Mouse (Mus musculus): ENCODE measurements around the gene Rbms3. TPM values are rescaled to one million over a fixed set of nuclear protein-coding genes. Genes with fewer than 3 reads are reported as not detected.

Rbms3 gene
- polyA plus RNA-seq, 1 experiment from 2014 or later: 117 TPM

DNA sequence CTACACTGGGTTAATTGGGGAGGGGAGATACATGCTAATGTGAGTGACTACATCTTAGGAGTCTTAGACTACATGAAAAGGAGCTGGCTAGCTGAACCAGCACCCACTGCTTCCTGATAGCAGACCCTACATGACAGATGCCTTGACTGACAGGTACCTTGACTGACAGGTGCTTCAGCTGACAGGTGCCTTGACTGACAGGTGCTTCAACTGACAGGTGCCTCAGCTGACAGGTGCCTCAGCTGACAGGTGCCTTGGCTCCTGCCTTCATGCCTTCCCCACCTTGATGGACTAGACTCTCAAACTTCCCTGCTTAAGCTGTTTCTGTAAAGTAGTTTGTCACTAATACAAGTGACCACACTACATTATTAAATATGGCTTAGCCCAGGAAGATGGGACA, 232.6 kb downstream of the Rbms3 start:
- TF ChIP-seq CTCF (IDR thresholded peaks at IDR 0.05; ENCODE audit: low read depth): no peak
- Histone ChIP-seq H3K9me3 (ENCODE audit: low read depth, low read length) (no peaks in the 10 kb centered on the region), H3K27me3 (ENCODE audit: insufficient read depth, low read length) (no peaks in the 10 kb centered on the region), H3K4me2 (no peak overlapping the region), H3K27ac (ENCODE audit: low read depth) (no peak overlapping the region), H3K36me3 (ENCODE audit: insufficient read depth) (no peaks in the 10 kb centered on the region), H3K4me1 (ENCODE audit: insufficient read depth) (no peaks in the 10 kb centered on the region), H3K9ac (no peak overlapping the region), H3K4me3 (ENCODE audit: low read depth, low read length) (no peak overlapping the region)
- DNase-seq (no peak), ATAC-seq (ENCODE audit: insufficient read depth) (no peak)

DNA sequence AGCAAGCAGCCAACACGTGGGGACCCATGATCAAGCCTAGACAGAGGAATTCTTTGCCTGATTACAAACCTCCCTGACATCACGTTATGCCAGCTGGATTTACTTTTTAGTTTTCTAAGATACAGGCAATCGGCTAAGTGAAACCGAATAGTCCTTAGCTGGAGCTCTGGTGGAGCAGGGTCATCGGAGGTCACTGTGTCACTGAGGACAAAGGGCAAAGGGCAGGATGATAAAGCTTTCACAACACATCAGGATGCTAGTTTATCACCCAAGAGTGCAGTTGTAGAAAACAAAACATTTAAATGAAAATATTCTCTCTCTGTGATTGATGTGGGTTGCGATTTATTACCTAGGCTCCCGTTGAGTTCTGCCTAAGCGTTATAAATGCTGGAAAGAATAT, 233.1 kb downstream of the Rbms3 start:
- no peaks in the 10 kb centered on the region for H3K36me3 ChIP-seq (ENCODE audit: insufficient read depth)
- H3K27me3 ChIP-seq (ENCODE audit: insufficient read depth, low read length): no peaks in the 10 kb centered on the region
- no peak for DNase-seq
- no peak overlapping the region for H3K27ac ChIP-seq (ENCODE audit: low read depth)
- WGBS: 65% methylated on average over 8 of the region's 8 CpGs
- H3K9me3 ChIP-seq (ENCODE audit: low read depth, low read length): no peaks in the 10 kb centered on the region
- no peak for TF ChIP-seq CTCF (IDR thresholded peaks at IDR 0.05; ENCODE audit: low read depth)
- ATAC-seq (ENCODE audit: insufficient read depth): no peak
- H3K4me1 ChIP-seq (ENCODE audit: insufficient read depth): no peaks in the 10 kb centered on the region
- H3K4me2 ChIP-seq: no peak overlapping the region
- H3K9ac ChIP-seq: no peak overlapping the region
- no peak overlapping the region for H3K4me3 ChIP-seq (ENCODE audit: low read depth, low read length)

GRCm38 (mm10) chr9:117393626-117394525, 235.8 kb downstream of the Rbms3 start:
- Histone ChIP-seq H3K4me3 (ENCODE audit: low read depth, low read length) (no peak overlapping the region), H3K27ac (ENCODE audit: low read depth) (peak overlapping the region; percentile 38; the same call in 1 of the 2 replicates), H3K9me3 (ENCODE audit: low read depth, low read length) (no peaks in the 10 kb centered on the region), H3K27me3 (ENCODE audit: insufficient read depth, low read length) (no peaks in the 10 kb centered on the region), H3K9ac (no peak overlapping the region), H3K36me3 (ENCODE audit: insufficient read depth) (no peaks in the 10 kb centered on the region), H3K4me1 (ENCODE audit: insufficient read depth) (no peaks in the 10 kb centered on the region), H3K4me2 (no peak overlapping the region)
- WGBS: 34% methylated on average over 18 of the region's 18 CpGs
- peak; percentile 98 for DNase-seq
- ATAC-seq (ENCODE audit: insufficient read depth): peak; percentile 98
- TF ChIP-seq CTCF (IDR thresholded peaks at IDR 0.05; ENCODE audit: low read depth): peak; percentile 51

- Histone ChIP-seq H3K9me3 (ENCODE audit: low read depth, low read length) (no peaks in the 10 kb centered on the region), H3K4me3 (ENCODE audit: low read depth, low read length) (no peak overlapping the region), H3K9ac (no peak overlapping the region), H3K27me3 (ENCODE audit: insufficient read depth, low read length) (no peaks in the 10 kb centered on the region), H3K36me3 (ENCODE audit: insufficient read depth) (no peaks in the 10 kb centered on the region), H3K4me1 (ENCODE audit: insufficient read depth) (no peaks in the 10 kb centered on the region), H3K27ac (ENCODE audit: low read depth) (no peak overlapping the region), H3K4me2 (no peak overlapping the region)
- DNase-seq: no peak
- no peak for ATAC-seq (ENCODE audit: insufficient read depth)
- WGBS: 77% methylated on average over 9 of the region's 9 CpGs
- no peak for TF ChIP-seq CTCF (IDR thresholded peaks at IDR 0.05; ENCODE audit: low read depth)
Observed at GRCm38 (mm10) chr9:117388024-117388423, 241.7 kb downstream of the Rbms3 start.

GRCm38 (mm10) chr9:117380876-117381275, 248.8 kb downstream of the Rbms3 start:
- DNase-seq: no peak
- Histone ChIP-seq H3K4me2 (no peak overlapping the region), H3K4me3 (ENCODE audit: low read depth, low read length) (no peak overlapping the region), H3K27me3 (ENCODE audit: insufficient read depth, low read length) (no peaks in the 10 kb centered on the region), H3K9ac (no peak overlapping the region), H3K4me1 (ENCODE audit: insufficient read depth) (peaks cover 14% of the 10 kb centered on the region; the same call in 1 of the 2 replicates), H3K9me3 (ENCODE audit: low read depth, low read length) (no peaks in the 10 kb centered on the region), H3K36me3 (ENCODE audit: insufficient read depth) (no peaks in the 10 kb centered on the region), H3K27ac (ENCODE audit: low read depth) (no peak overlapping the region)
- TF ChIP-seq CTCF (IDR thresholded peaks at IDR 0.05; ENCODE audit: low read depth): no peak
- 49% methylated on average over 5 of the region's 5 CpGs for WGBS
- no peak for ATAC-seq (ENCODE audit: insufficient read depth)

GRCm38 (mm10) chr9:117380076-117380475, 249.6 kb downstream of the Rbms3 start:
- Histone ChIP-seq H3K27me3 (ENCODE audit: insufficient read depth, low read length) (no peaks in the 10 kb centered on the region), H3K4me1 (ENCODE audit: insufficient read depth) (peaks cover 14% of the 10 kb centered on the region; the same call in 1 of the 2 replicates), H3K9ac (no peak overlapping the region), H3K4me2 (0 out of 2 replicates have a peak overlapping the region, but pooled peaks have one; percentile 20), H3K4me3 (ENCODE audit: low read depth, low read length) (no peak overlapping the region), H3K9me3 (ENCODE audit: low read depth, low read length) (no peaks in the 10 kb centered on the region), H3K27ac (ENCODE audit: low read depth) (0 out of 2 replicates have a peak overlapping the region, but pooled peaks have one; percentile 12), H3K36me3 (ENCODE audit: insufficient read depth) (no peaks in the 10 kb centered on the region)
- DNase-seq (peak; percentile 51), ATAC-seq (ENCODE audit: insufficient read depth) (peak; percentile 52; the same call in 1 of the 2 replicates)
- 21% methylated on average over 5 of the region's 5 CpGs for WGBS
- no peak for TF ChIP-seq CTCF (IDR thresholded peaks at IDR 0.05; ENCODE audit: low read depth)

DNA sequence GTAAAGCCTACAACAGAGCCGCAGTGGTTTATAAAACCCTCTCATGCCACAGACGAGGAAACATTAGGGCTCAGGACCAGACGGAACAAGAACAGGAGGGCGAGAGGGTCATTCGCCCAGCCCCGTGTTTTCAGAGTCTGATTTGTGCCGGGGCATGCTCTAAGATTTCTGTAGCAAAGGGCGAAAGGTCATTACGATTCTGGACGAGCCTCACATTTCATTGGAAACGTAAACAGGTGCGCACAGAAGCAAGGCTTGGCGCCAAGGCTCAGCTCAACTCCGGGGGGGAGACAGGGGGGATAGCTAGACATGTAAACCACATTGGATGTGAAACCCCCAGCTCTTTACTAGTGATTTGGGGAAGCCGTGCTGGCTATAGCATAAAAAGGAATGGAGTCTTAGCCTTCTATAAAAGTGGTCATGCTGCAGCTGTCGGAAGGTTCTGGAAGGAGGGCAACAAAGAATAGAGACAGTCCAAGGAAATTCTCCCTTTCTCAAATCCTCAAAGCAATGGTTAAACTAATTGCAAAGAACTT, 250.2 kb downstream of the Rbms3 start:
- Histone ChIP-seq H3K36me3 (ENCODE audit: insufficient read depth) (no peaks in the 10 kb centered on the region), H3K9ac (no peak overlapping the region), H3K4me2 (no peak overlapping the region), H3K4me3 (ENCODE audit: low read depth, low read length) (no peak overlapping the region), H3K9me3 (ENCODE audit: low read depth, low read length) (no peaks in the 10 kb centered on the region), H3K4me1 (ENCODE audit: insufficient read depth) (peaks cover 14% of the 10 kb centered on the region; the same call in 1 of the 2 replicates), H3K27me3 (ENCODE audit: insufficient read depth, low read length) (no peaks in the 10 kb centered on the region), H3K27ac (ENCODE audit: low read depth) (no peak overlapping the region)
- DNase-seq (no peak), ATAC-seq (ENCODE audit: insufficient read depth) (no peak)
- 49% methylated on average over 16 of the region's 16 CpGs for WGBS
- TF ChIP-seq CTCF (IDR thresholded peaks at IDR 0.05; ENCODE audit: low read depth): no peak

All from lung, embryonic 14.5 days (tissue).